Mouse (Mus musculus) C2C12 (cell line): ENCODE measurements around the gene Olfr1495.

Source experiments
- CTCF ChIP-seq: IDR thresholded peaks from one replicate; pipeline ENCODE4 v1.5.1; 2011; ENCODE audit not compliant: control insufficient read depth, insufficient read depth, insufficient read length
- MYOD1 ChIP-seq: IDR thresholded peaks from one replicate; pipeline ENCODE4 v1.6.1; 2011; ENCODE audit warnings: low read depth; ENCODE audit not compliant: control insufficient read depth, insufficient read length
- USF1 ChIP-seq: IDR thresholded peaks from one replicate; pipeline ENCODE4 v1.6.1; 2011; ENCODE audit warnings: low read depth, mild to moderate bottlenecking, control low read depth, moderate library complexity

GRCm38 (mm10) chr19:13739428-13739827 lies 25.0 kb upstream of the Olfr1495 start, which contains the start of gene Olfr1494:
- no peak for TF ChIP-seq CTCF
- no peak for TF ChIP-seq MYOD1
- no peak for TF ChIP-seq USF1
